Mouse (Mus musculus) inflammation-experienced regulatory T-cells, adult 6 months (primary cell): ENCODE data around the gene Ntn3. TPM values are rescaled to one million over a fixed set of nuclear protein-coding genes. Genes with fewer than 3 reads are reported as not detected.

Experiments
- ATAC-seq: one replicate; pipeline ENCODE4 v1.8.0; 2017
- polyA plus RNA-seq, 3 experiments: library from polyadenylated mRNA; unstranded; fragments of 100-300 nt; shearing (Covaris generic); gene quantifications; one replicate each; pipeline ENCODE4 v1.2.1; 2017

Ntn3 gene
- polyA plus RNA-seq, result not detected

- no peak for ATAC-seq
These were observed at the start of gene Ntn3 for GRCm38 (mm10) chr17:24209043-24209915. TSS of gene Ntn3 (minus strand) at chr17:24209531.

GRCm38 (mm10) chr17:24258981-24259380 is 49.6 kb upstream of the Ntn3 start:
- no peak for ATAC-seq

GRCm38 (mm10) chr17:24252329-24252728 is 43.0 kb upstream of the Ntn3 start:
- ATAC-seq, result no peak

GRCm38 (mm10) chr17:24251320-24252069 is 42.2 kb upstream of the Ntn3 start, which contains the start of gene Ccnf:
TSS of gene Ccnf (minus strand) at chr17:24251484.
- ATAC-seq, result peak; percentile 99

GRCm38 (mm10) chr17:24250988-24251319 is 41.6 kb upstream of the Ntn3 start:
- ATAC-seq, result peak; percentile 26

GRCm38 (mm10) chr17:24248641-24249040 is 39.3 kb upstream of the Ntn3 start:
- no peak for ATAC-seq

- ATAC-seq, result no peak
These were observed 34.7 kb upstream of the Ntn3 start for GRCm38 (mm10) chr17:24244061-24244460.

GRCm38 (mm10) chr17:24243311-24243969 is 34.1 kb upstream of the Ntn3 start:
- no peak for ATAC-seq

- no peak for ATAC-seq
These were observed 27.6 kb upstream of the Ntn3 start for GRCm38 (mm10) chr17:24236921-24237320.

GRCm38 (mm10) chr17:24236479-24236878 is 27.1 kb upstream of the Ntn3 start:
- no peak for ATAC-seq

GRCm38 (mm10) chr17:24227941-24228340 is 18.6 kb upstream of the Ntn3 start:
- ATAC-seq, result no peak

- no peak for ATAC-seq
These were observed 17.4 kb upstream of the Ntn3 start for GRCm38 (mm10) chr17:24226721-24227120.

- ATAC-seq, result no peak
These were observed 16.5 kb upstream of the Ntn3 start for GRCm38 (mm10) chr17:24225851-24226250.

- no peak for ATAC-seq
These were observed 15.4 kb upstream of the Ntn3 start for GRCm38 (mm10) chr17:24224741-24225140.

- no peak for ATAC-seq
These were observed 14.2 kb upstream of the Ntn3 start for GRCm38 (mm10) chr17:24223513-24223912.

GRCm38 (mm10) chr17:24222653-24223052 is 13.3 kb upstream of the Ntn3 start:
- ATAC-seq, result no peak

- peak; percentile 98 for ATAC-seq
These were observed 11.4 kb upstream of the Ntn3 start, which contains the start of gene Tedc2 for GRCm38 (mm10) chr17:24220435-24221411. TSS of gene Tedc2 (minus strand) at chr17:24220851.

GRCm38 (mm10) chr17:24216836-24217235 is 7.5 kb upstream of the Ntn3 start:
- no peak for ATAC-seq

GRCm38 (mm10) chr17:24213186-24213585 is 3.9 kb upstream of the Ntn3 start:
- ATAC-seq, result no peak

- no peak for ATAC-seq
These were observed 3.2 kb upstream of the Ntn3 start for GRCm38 (mm10) chr17:24212441-24213018.

- peak; percentile 68 for ATAC-seq
These were observed 2.5 kb upstream of the Ntn3 start for GRCm38 (mm10) chr17:24211631-24212440.
